Mouse (Mus musculus): Measurements from ENCODE around the gene Dsp. TPM values are rescaled to one million over a fixed set of nuclear protein-coding genes. Genes with fewer than 3 reads are reported as not detected.
A peak's percentile ranks its signal among the peaks of the same experiment; 100 is the strongest.

Gene Dsp
- polyA plus RNA-seq, 1 experiment from 2014 or later: 69.5 TPM

DNA sequence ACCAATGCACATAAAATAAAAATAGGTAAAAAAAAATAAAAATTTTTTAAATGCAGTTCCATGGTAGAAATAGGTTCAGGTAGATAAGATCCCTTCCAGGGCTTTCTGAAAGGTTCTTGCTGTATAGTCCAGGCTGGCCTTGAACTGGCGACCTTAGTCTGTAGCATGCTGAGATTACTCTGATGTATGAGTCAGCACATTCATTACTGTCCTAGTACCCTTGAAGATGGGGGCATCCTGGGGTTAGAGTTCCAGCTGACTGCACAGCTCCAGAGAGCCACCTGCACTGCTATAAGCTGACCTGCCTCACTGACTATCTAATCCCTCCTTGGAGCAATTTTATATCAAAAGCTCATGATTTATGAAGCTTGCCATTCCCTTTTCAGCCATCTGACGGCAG lies 21.6 kb upstream of the Dsp start:
- Histone ChIP-seq H3K27me3 (ENCODE audit: control insufficient read depth, insufficient read depth, low read length) (no peaks in the 10 kb centered on the region), H3K9ac (ENCODE audit: low read length) (no peak overlapping the region), H3K4me2 (ENCODE audit: low read length) (no peak overlapping the region), H3K4me3 (ENCODE audit: control insufficient read depth in 1 of 2, insufficient read depth in 1 of 2, low read depth in 1 of 2, low read length in 2 of 2) (no peak overlapping the region), H3K4me1 (ENCODE audit: control insufficient read depth in 2 of 2, insufficient read depth in 2 of 2, low read length in 2 of 2) (peaks cover 18 to 34% of the 10 kb centered on the region in 2 experiments), H3K9me3 (ENCODE audit: control insufficient read depth, low read length) (no peaks in the 10 kb centered on the region), H3K36me3 (ENCODE audit: control insufficient read depth, insufficient read depth, low read length) (no peaks in the 10 kb centered on the region), H3K27ac (replicated peaks in 1 of 2; ENCODE audit: control insufficient read depth in 1 of 2, insufficient read depth in 1 of 2, low read depth in 2 of 2, low read length in 2 of 2) (no peak overlapping the region)
- ATAC-seq (ENCODE audit: insufficient number of reproducible peaks, insufficient read depth, low FRiP score, low read depth): no peak
- WGBS: 86% methylated on average over 2 of the region's 2 CpGs

DNA sequence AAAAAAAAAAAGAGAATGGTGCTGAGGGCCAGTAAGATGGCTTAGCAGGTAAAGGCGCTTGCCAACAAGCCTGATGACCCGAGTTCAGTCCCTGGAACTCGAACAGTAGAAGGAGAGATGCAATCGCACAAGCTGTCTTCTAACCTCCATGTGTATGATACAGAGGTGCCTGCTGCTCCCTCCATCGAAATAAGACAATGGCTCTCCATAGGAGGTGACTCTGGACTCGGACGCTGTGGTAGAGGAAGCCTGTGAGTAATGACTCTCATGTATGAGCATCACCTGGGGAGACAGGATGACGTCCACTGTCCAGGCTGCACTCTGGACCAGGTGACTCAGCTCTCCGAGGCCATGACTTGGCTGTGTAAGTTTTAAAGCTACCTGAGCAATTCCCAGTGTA lies 21.0 kb upstream of the Dsp start:
- no peak overlapping the region for H3K27ac ChIP-seq (replicated peaks in 1 of 2; ENCODE audit: control insufficient read depth in 1 of 2, insufficient read depth in 1 of 2, low read depth in 2 of 2, low read length in 2 of 2)
- H3K27me3 ChIP-seq (ENCODE audit: control insufficient read depth, insufficient read depth, low read length): no peaks in the 10 kb centered on the region
- H3K4me2 ChIP-seq (ENCODE audit: low read length): no peak overlapping the region
- H3K9me3 ChIP-seq (ENCODE audit: control insufficient read depth, low read length): no peaks in the 10 kb centered on the region
- 92% methylated on average over 9 of the region's 9 CpGs for WGBS
- no peaks in the 10 kb centered on the region for H3K36me3 ChIP-seq (ENCODE audit: control insufficient read depth, insufficient read depth, low read length)
- peaks cover 18 to 34% of the 10 kb centered on the region in 2 experiments for H3K4me1 ChIP-seq (ENCODE audit: control insufficient read depth in 2 of 2, insufficient read depth in 2 of 2, low read length in 2 of 2)
- no peak for ATAC-seq (ENCODE audit: insufficient number of reproducible peaks, insufficient read depth, low FRiP score, low read depth)
- no peak overlapping the region for H3K9ac ChIP-seq (ENCODE audit: low read length)
- H3K4me3 ChIP-seq (ENCODE audit: control insufficient read depth in 1 of 2, insufficient read depth in 1 of 2, low read depth in 1 of 2, low read length in 2 of 2): no peak overlapping the region

DNA sequence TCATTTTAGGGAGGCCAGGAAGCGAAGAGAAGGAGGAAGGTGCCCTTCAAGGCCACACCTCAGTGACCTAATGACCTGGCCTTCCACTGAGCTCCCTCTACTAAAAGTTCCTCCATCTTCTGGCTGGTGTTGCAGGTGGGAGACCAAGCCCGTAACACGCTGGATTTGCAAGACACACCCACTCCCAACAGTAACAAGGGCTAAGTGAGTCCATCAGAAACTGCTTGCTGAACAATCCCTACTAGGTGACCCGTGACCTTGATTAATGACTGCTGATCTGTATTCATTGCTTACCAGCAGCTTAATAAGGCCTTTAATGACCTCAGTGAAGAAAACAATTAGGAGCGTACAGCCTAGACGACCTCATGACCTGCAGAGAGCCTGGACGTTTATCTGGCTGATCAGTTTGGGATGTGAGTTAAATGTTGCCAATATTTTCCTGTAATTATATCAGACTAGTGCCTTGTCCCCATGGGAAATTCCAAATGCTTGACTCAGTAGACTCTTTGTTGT lies 18.0 kb upstream of the Dsp start:
- Histone ChIP-seq H3K9me3 (ENCODE audit: control insufficient read depth, low read length) (no peaks in the 10 kb centered on the region), H3K27ac (replicated peaks in 1 of 2; ENCODE audit: control insufficient read depth in 1 of 2, insufficient read depth in 1 of 2, low read depth in 2 of 2, low read length in 2 of 2) (no peak overlapping the region), H3K4me1 (ENCODE audit: control insufficient read depth in 2 of 2, insufficient read depth in 2 of 2, low read length in 2 of 2) (peaks cover 2 to 10% of the 10 kb centered on the region in 2 experiments), H3K36me3 (ENCODE audit: control insufficient read depth, insufficient read depth, low read length) (no peaks in the 10 kb centered on the region), H3K27me3 (ENCODE audit: control insufficient read depth, insufficient read depth, low read length) (no peaks in the 10 kb centered on the region), H3K9ac (ENCODE audit: low read length) (no peak overlapping the region), H3K4me2 (ENCODE audit: low read length) (no peak overlapping the region), H3K4me3 (ENCODE audit: control insufficient read depth in 1 of 2, insufficient read depth in 1 of 2, low read depth in 1 of 2, low read length in 2 of 2) (no peak overlapping the region)
- no peak for ATAC-seq (ENCODE audit: insufficient number of reproducible peaks, insufficient read depth, low FRiP score, low read depth)
- 80% methylated on average over 7 of the region's 7 CpGs for WGBS

DNA sequence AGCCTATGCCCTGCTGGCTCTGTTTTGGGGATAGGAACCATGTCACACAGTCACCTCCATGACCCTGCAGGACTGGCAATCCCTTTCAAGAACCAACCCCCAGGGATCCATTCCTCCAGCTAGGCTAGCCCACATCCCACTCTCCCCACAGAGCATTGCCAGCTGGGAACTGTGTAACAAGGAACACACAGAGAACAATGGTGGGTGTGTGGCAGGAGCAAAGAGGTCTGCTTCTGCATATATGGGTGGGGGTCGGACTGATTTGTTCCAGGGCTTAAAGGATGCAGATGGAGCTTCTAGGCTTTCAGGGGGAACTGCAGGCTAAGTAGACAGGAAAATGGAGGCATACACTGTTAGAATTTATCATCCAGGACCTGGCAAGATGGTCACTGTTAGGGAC lies 10.6 kb upstream of the Dsp start:
- H3K4me1 ChIP-seq (ENCODE audit: control insufficient read depth in 2 of 2, insufficient read depth in 2 of 2, low read length in 2 of 2): peaks cover 3 to 5% of the 10 kb centered on the region in 2 experiments; a peak in 3 of 4 replicates
- 60% methylated on average over 1 of the region's 1 CpGs for WGBS
- no peaks in the 10 kb centered on the region for H3K36me3 ChIP-seq (ENCODE audit: control insufficient read depth, insufficient read depth, low read length)
- no peak overlapping the region for H3K27ac ChIP-seq (replicated peaks in 1 of 2; ENCODE audit: control insufficient read depth in 1 of 2, insufficient read depth in 1 of 2, low read depth in 2 of 2, low read length in 2 of 2)
- H3K9ac ChIP-seq (ENCODE audit: low read length): no peak overlapping the region
- H3K9me3 ChIP-seq (ENCODE audit: control insufficient read depth, low read length): no peaks in the 10 kb centered on the region
- no peak for ATAC-seq (ENCODE audit: insufficient number of reproducible peaks, insufficient read depth, low FRiP score, low read depth)
- no peak overlapping the region for H3K4me3 ChIP-seq (ENCODE audit: control insufficient read depth in 1 of 2, insufficient read depth in 1 of 2, low read depth in 1 of 2, low read length in 2 of 2)
- no peaks in the 10 kb centered on the region for H3K27me3 ChIP-seq (ENCODE audit: control insufficient read depth, insufficient read depth, low read length)
- no peak overlapping the region for H3K4me2 ChIP-seq (ENCODE audit: low read length)

DNA sequence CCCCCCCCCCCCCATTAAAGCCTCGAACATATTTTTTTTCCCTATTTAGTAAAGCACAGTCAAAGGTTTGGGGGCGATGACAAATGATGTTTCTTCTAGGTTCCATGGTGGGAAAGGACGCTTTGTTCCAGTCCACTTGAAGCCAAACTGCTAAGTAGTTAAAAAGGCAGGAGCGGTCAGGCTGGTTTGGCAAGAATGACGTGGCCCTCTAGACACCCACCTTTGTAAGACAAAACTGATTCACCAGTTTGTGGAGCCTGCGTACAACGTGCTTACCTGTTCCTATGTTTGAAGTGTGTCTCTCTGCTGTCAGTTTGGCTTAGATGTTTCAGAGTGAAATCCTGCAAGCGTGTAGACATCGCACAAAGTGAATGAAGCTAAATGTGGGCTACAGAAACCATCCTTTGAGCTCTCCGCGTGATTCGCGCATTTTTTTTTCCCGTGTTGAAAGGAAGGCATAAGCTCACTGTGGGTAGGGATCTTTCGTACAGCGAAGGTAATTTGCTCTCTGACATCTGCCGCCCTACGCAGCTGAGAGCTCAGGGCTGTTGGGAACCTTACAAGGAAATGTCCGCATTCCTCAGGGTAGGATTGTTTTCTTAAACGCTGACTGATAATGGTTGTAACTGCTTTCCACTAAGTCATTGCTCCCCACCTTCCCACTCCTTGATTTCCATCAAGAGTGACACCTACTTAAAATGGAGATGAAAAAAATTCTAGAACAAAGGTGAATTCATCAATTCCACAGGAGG lies 6.0 kb upstream of the Dsp start:
- peak overlapping the region; percentile 66 for H3K9ac ChIP-seq (ENCODE audit: low read length)

DNA sequence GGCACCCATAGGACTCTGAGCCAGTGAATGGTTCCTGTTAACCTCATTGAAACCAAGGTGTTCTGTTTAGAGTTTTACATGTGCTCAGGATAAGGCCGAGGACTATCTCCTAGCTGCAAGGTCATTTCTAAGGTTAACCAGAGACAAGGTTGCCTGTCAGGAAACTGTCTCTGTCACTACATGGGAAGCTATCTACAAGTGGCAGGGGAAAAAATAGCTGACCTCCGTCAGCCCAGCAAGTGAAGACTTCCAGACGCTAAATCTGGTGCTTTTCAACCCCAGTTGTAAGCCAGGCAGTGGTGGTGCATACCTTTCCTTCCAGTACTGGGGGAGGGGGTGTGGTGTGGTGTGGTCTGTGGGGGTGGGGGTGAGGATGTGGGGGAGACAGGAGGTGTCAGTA lies 2.7 kb upstream of the Dsp start:
- Histone ChIP-seq H3K4me3 (ENCODE audit: control insufficient read depth in 1 of 2, insufficient read depth in 1 of 2, low read depth in 1 of 2, low read length in 2 of 2) (no peak overlapping the region), H3K9me3 (ENCODE audit: control insufficient read depth, low read length) (no peaks in the 10 kb centered on the region), H3K27me3 (ENCODE audit: control insufficient read depth, insufficient read depth, low read length) (no peaks in the 10 kb centered on the region), H3K4me1 (ENCODE audit: control insufficient read depth in 2 of 2, insufficient read depth in 2 of 2, low read length in 2 of 2) (peaks cover 17 to 46% of the 10 kb centered on the region in 2 experiments), H3K9ac (ENCODE audit: low read length) (no peak overlapping the region), H3K36me3 (ENCODE audit: control insufficient read depth, insufficient read depth, low read length) (no peaks in the 10 kb centered on the region), H3K4me2 (ENCODE audit: low read length) (peak overlapping the region; percentile 19), H3K27ac (replicated peaks in 1 of 2; ENCODE audit: control insufficient read depth in 1 of 2, insufficient read depth in 1 of 2, low read depth in 2 of 2, low read length in 2 of 2) (peak overlapping the region; percentile 83 to 95)
- WGBS: 4% methylated on average over 3 of the region's 3 CpGs
- peak; percentile 68 for ATAC-seq (ENCODE audit: insufficient number of reproducible peaks, insufficient read depth, low FRiP score, low read depth)

More for the DNA sequence above, 6.0 kb upstream of the Dsp start:
- no peaks in the 10 kb centered on the region for H3K27me3 ChIP-seq (ENCODE audit: control insufficient read depth, insufficient read depth, low read length)
- H3K4me2 ChIP-seq (ENCODE audit: low read length): peak overlapping the region; percentile 62
- peaks cover 17 to 41% of the 10 kb centered on the region in 2 experiments for H3K4me1 ChIP-seq (ENCODE audit: control insufficient read depth in 2 of 2, insufficient read depth in 2 of 2, low read length in 2 of 2)
- 6% methylated on average over 20 of the region's 20 CpGs for WGBS
- no peaks in the 10 kb centered on the region for H3K9me3 ChIP-seq (ENCODE audit: control insufficient read depth, low read length)
- H3K4me3 ChIP-seq (ENCODE audit: control insufficient read depth in 1 of 2, insufficient read depth in 1 of 2, low read depth in 1 of 2, low read length in 2 of 2): peak overlapping the region; percentile 24 to 28
- H3K36me3 ChIP-seq (ENCODE audit: control insufficient read depth, insufficient read depth, low read length): no peaks in the 10 kb centered on the region
- no peak for ATAC-seq (ENCODE audit: insufficient number of reproducible peaks, insufficient read depth, low FRiP score, low read depth)
- peak overlapping the region in 1 of 2 experiments; percentile 4; a peak in 1 of 4 replicates for H3K27ac ChIP-seq (replicated peaks in 1 of 2; ENCODE audit: control insufficient read depth in 1 of 2, insufficient read depth in 1 of 2, low read depth in 2 of 2, low read length in 2 of 2)

DNA sequence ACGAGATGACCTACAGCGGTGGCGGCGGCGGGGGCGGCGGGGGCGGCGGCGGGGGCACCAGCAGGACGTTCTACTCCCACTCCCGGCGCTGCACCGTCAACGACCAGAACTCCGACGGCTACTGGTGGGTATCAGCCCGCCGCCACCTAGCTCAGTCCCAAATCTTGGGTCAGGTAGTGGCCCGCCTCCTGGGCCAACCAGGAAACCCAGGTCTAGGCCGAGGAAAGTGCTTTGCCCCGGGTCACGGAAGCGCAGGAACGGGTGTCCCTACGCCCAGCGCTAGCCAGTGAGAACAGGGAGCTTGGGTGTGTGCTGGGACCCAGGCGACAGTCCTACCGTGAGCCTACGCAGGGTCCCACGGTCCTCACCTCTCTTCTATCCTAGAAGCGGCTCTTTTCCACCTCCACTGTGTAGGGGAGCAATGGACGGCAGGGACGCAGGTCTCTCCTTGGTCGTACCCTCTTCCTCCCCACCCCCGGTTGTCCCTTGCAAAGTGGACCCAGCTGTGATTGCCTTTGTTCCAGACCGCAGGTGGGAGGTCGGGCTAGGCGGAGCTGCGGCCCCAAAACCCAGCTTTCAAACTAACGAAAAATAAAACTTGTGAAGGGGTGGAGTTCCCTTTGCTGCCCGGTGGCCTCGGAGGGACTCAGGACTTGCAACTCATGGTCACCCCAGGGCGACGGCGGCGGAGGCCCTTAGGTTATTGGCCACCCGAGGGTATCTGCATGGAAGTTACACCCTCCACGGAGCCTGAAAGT lies 756 bp downstream of the Dsp start:
- H3K9ac ChIP-seq (ENCODE audit: low read length): peak overlapping the region; percentile 98
- no peaks in the 10 kb centered on the region for H3K27me3 ChIP-seq (ENCODE audit: control insufficient read depth, insufficient read depth, low read length)
- H3K4me2 ChIP-seq (ENCODE audit: low read length): peak overlapping the region; percentile 54
- peak overlapping the region; percentile 85 to 95 for H3K27ac ChIP-seq (replicated peaks in 1 of 2; ENCODE audit: control insufficient read depth in 1 of 2, insufficient read depth in 1 of 2, low read depth in 2 of 2, low read length in 2 of 2)
- ATAC-seq (ENCODE audit: insufficient number of reproducible peaks, insufficient read depth, low FRiP score, low read depth): peak; percentile 4; the same call in 1 of the 2 replicates
- H3K9me3 ChIP-seq (ENCODE audit: control insufficient read depth, low read length): no peaks in the 10 kb centered on the region
- H3K4me1 ChIP-seq (ENCODE audit: control insufficient read depth in 2 of 2, insufficient read depth in 2 of 2, low read length in 2 of 2): peaks cover 15 to 49% of the 10 kb centered on the region in 2 experiments
- under 1% methylated on average over 49 of the region's 49 CpGs for WGBS
- 0 out of 2 replicates have a peak, but pooled peaks cover 4% of the 10 kb centered on the region for H3K36me3 ChIP-seq (ENCODE audit: control insufficient read depth, insufficient read depth, low read length)
- H3K4me3 ChIP-seq (ENCODE audit: control insufficient read depth in 1 of 2, insufficient read depth in 1 of 2, low read depth in 1 of 2, low read length in 2 of 2): peak overlapping the region; percentile 67 to 76
